Mouse (Mus musculus): ENCODE measurements at regions not wholly inside any gene's neighbourhood (a gene's known extent, or its start where the extent isn't known, plus 50 kb on each side); places are given as distances from the start of the nearest gene placed in this dataset.

GRCm38 (mm10) chr1:30536989-30537975 lies 336.4 kb downstream of the Phf3 start:
- Histone ChIP-seq H3K27me3 (ENCODE audit: control insufficient read depth, insufficient read depth, low read length) (no peaks in the 10 kb centered on the region), H3K4me1 (replicated peaks; ENCODE audit: control insufficient read depth in 2 of 2, insufficient read depth in 2 of 2, low read length in 1 of 2) (no peaks in the 10 kb centered on the region), H3K4me2 (ENCODE audit: low read depth) (no peak overlapping the region), H3K9ac (replicated peaks) (no peak overlapping the region), H3K36me3 (replicated peaks; ENCODE audit: control insufficient read depth, insufficient read depth, low read depth) (no peaks in the 10 kb centered on the region), H3K9me3 (ENCODE audit: control insufficient read depth, low read length) (no peaks in the 10 kb centered on the region), H3K4me3 (ENCODE audit: insufficient read depth in 1 of 2, low read depth in 2 of 2, low read length in 2 of 2) (no peak overlapping the region), H3K27ac (no peak overlapping the region)
- 56% methylated on average over 11 of the region's 11 CpGs for WGBS (ENCODE audit: insufficient replicate concordance)
- TF ChIP-seq EP300 (IDR thresholded peaks at IDR 0.05; ENCODE audit: low read depth): no peak
- TF ChIP-seq CTCF (IDR thresholded peaks at IDR 0.05; ENCODE audit: low read depth): no peak
- ATAC-seq (ENCODE audit: insufficient read depth) (no peak), DNase-seq (ENCODE audit: low read depth in 3 of 3, low spot score in 3 of 3) (no peak)

GRCm38 (mm10) chr1:30517348-30517747 lies 356.4 kb downstream of the Phf3 start:
- TF ChIP-seq EP300 (IDR thresholded peaks at IDR 0.05; ENCODE audit: low read depth) (no peak), CTCF (IDR thresholded peaks at IDR 0.05; ENCODE audit: low read depth) (no peak)
- 46% methylated on average over 3 of the region's 3 CpGs for WGBS (ENCODE audit: insufficient replicate concordance)
- Histone ChIP-seq H3K27me3 (ENCODE audit: control insufficient read depth, insufficient read depth, low read length) (no peaks in the 10 kb centered on the region), H3K4me1 (replicated peaks; ENCODE audit: control insufficient read depth in 2 of 2, insufficient read depth in 2 of 2, low read length in 1 of 2) (no peaks in the 10 kb centered on the region), H3K4me2 (ENCODE audit: low read depth) (no peak overlapping the region), H3K9ac (replicated peaks) (no peak overlapping the region), H3K36me3 (replicated peaks; ENCODE audit: control insufficient read depth, insufficient read depth, low read depth) (no peaks in the 10 kb centered on the region), H3K4me3 (ENCODE audit: insufficient read depth in 1 of 2, low read depth in 2 of 2, low read length in 2 of 2) (no peak overlapping the region), H3K27ac (no peak overlapping the region), H3K9me3 (ENCODE audit: control insufficient read depth, low read length) (no peaks in the 10 kb centered on the region)
- DNase-seq (ENCODE audit: low read depth in 3 of 3, low spot score in 3 of 3) (no peak), ATAC-seq (ENCODE audit: insufficient read depth) (no peak)

- Histone ChIP-seq H3K27me3 (ENCODE audit: control insufficient read depth, insufficient read depth, low read length) (no peaks in the 10 kb centered on the region), H3K9ac (replicated peaks) (no peak overlapping the region), H3K36me3 (replicated peaks; ENCODE audit: control insufficient read depth, insufficient read depth, low read depth) (no peaks in the 10 kb centered on the region), H3K4me1 (replicated peaks; ENCODE audit: control insufficient read depth in 2 of 2, insufficient read depth in 2 of 2, low read length in 1 of 2) (no peaks in the 10 kb centered on the region), H3K4me2 (ENCODE audit: low read depth) (no peak overlapping the region), H3K27ac (no peak overlapping the region), H3K9me3 (ENCODE audit: control insufficient read depth, low read length) (no peaks in the 10 kb centered on the region), H3K4me3 (ENCODE audit: insufficient read depth in 1 of 2, low read depth in 2 of 2, low read length in 2 of 2) (no peak overlapping the region)
- TF ChIP-seq CTCF (IDR thresholded peaks at IDR 0.05; ENCODE audit: low read depth) (no peak), EP300 (IDR thresholded peaks at IDR 0.05; ENCODE audit: low read depth) (no peak)
- 73% methylated on average over 6 of the region's 6 CpGs for WGBS (ENCODE audit: insufficient replicate concordance)
- ATAC-seq (ENCODE audit: insufficient read depth) (no peak), DNase-seq (ENCODE audit: low read depth in 3 of 3, low spot score in 3 of 3) (no peak)
Measured at GRCm38 (mm10) chr1:30515846-30516245, 357.9 kb downstream of the Phf3 start.

- Histone ChIP-seq H3K9me3 (ENCODE audit: control insufficient read depth, low read length) (no peaks in the 10 kb centered on the region), H3K27me3 (ENCODE audit: control insufficient read depth, insufficient read depth, low read length) (no peaks in the 10 kb centered on the region), H3K36me3 (replicated peaks; ENCODE audit: control insufficient read depth, insufficient read depth, low read depth) (no peaks in the 10 kb centered on the region), H3K4me2 (ENCODE audit: low read depth) (no peak overlapping the region), H3K27ac (no peak overlapping the region), H3K4me1 (replicated peaks; ENCODE audit: control insufficient read depth in 2 of 2, insufficient read depth in 2 of 2, low read length in 1 of 2) (no peaks in the 10 kb centered on the region), H3K4me3 (ENCODE audit: insufficient read depth in 1 of 2, low read depth in 2 of 2, low read length in 2 of 2) (no peak overlapping the region), H3K9ac (replicated peaks) (no peak overlapping the region)
- ATAC-seq (ENCODE audit: insufficient read depth) (no peak), DNase-seq (ENCODE audit: low read depth in 3 of 3, low spot score in 3 of 3) (no peak)
- TF ChIP-seq EP300 (IDR thresholded peaks at IDR 0.05; ENCODE audit: low read depth) (no peak), CTCF (IDR thresholded peaks at IDR 0.05; ENCODE audit: low read depth) (no peak)
- 26% methylated on average over 1 of the region's 1 CpGs for WGBS (ENCODE audit: insufficient replicate concordance)
Measured at GRCm38 (mm10) chr1:30503224-30503623, 370.5 kb downstream of the Phf3 start.

- Histone ChIP-seq H3K4me1 (replicated peaks; ENCODE audit: control insufficient read depth in 2 of 2, insufficient read depth in 2 of 2, low read length in 1 of 2) (no peaks in the 10 kb centered on the region), H3K4me2 (ENCODE audit: low read depth) (no peak overlapping the region), H3K36me3 (replicated peaks; ENCODE audit: control insufficient read depth, insufficient read depth, low read depth) (no peaks in the 10 kb centered on the region), H3K27ac (no peak overlapping the region), H3K27me3 (ENCODE audit: control insufficient read depth, insufficient read depth, low read length) (no peaks in the 10 kb centered on the region), H3K9ac (replicated peaks) (no peak overlapping the region), H3K4me3 (ENCODE audit: insufficient read depth in 1 of 2, low read depth in 2 of 2, low read length in 2 of 2) (no peak overlapping the region), H3K9me3 (ENCODE audit: control insufficient read depth, low read length) (no peaks in the 10 kb centered on the region)
- TF ChIP-seq EP300 (IDR thresholded peaks at IDR 0.05; ENCODE audit: low read depth): no peak
- TF ChIP-seq CTCF (IDR thresholded peaks at IDR 0.05; ENCODE audit: low read depth): no peak
- ATAC-seq (ENCODE audit: insufficient read depth) (no peak), DNase-seq (ENCODE audit: low read depth in 3 of 3, low spot score in 3 of 3) (no peak)
- WGBS (ENCODE audit: insufficient replicate concordance): 66% methylated on average over 4 of the region's 4 CpGs
Measured at GRCm38 (mm10) chr1:30460295-30460958, 413.3 kb downstream of the Phf3 start.
